Mouse (Mus musculus) C2C12 (cell line): ENCODE data around the gene Tnfrsf4.

Experiments used
- MAX ChIP-seq: IDR thresholded peaks from one replicate; pipeline ENCODE4 v1.6.1; 2011; ENCODE audit warnings: mild to moderate bottlenecking, control low read depth
- MYOG ChIP-seq: IDR thresholded peaks from one replicate; pipeline ENCODE4 v1.6.1; 2011; ENCODE audit not compliant: control insufficient read depth, insufficient read length; ENCODE audit errors: extremely low read depth
- USF1 ChIP-seq: IDR thresholded peaks from one replicate; pipeline ENCODE4 v1.6.1; 2011; ENCODE audit warnings: low read depth, mild to moderate bottlenecking, control low read depth, moderate library complexity

GRCm38 (mm10) chr4:156024184-156024583, 10.5 kb downstream of the Tnfrsf4 start:
- TF ChIP-seq USF1: no peak
- TF ChIP-seq MYOG: no peak
- TF ChIP-seq MAX: no peak
